Mouse (Mus musculus) CD4-positive, CD25-positive, alpha-beta regulatory T cell (primary cell): ENCODE results near the gene Lbhd1. TPM values are rescaled to one million over a fixed set of nuclear protein-coding genes. Genes with fewer than 3 reads are reported as not detected.

Source experiments
- polyA plus RNA-seq: library from polyadenylated mRNA; unstranded; fragments of 100-300 nt; shearing (Covaris generic); gene quantifications from one replicate; pipeline ENCODE4 v1.2.1, GENCODE M21; 2017

Gene Lbhd1
- polyA plus RNA-seq, 1 experiment from 2014 or later: 85.0 TPM

Other genes with a start within 250 kb of the Lbhd1 start
- not detected for gene Chrm1, start 219.9 kb upstream of the Lbhd1 start, polyA plus RNA-seq
- gene Slc3a2, start 160.4 kb upstream of the Lbhd1 start, polyA plus RNA-seq: 136 TPM
- 83.3 TPM for gene Wdr74, start 147.9 kb upstream of the Lbhd1 start, polyA plus RNA-seq
- 1.5 TPM for gene 1700092M07Rik, start 143.0 kb upstream of the Lbhd1 start, polyA plus RNA-seq
- 164 TPM for gene Stx5a, start 142.3 kb upstream of the Lbhd1 start, polyA plus RNA-seq
- 263 TPM for gene Nxf1, start 126.7 kb upstream of the Lbhd1 start, polyA plus RNA-seq
- gene Tmem223, start 112.7 kb upstream of the Lbhd1 start, polyA plus RNA-seq: 104 TPM
- 161 TPM for gene Tmem179b, start 109.3 kb upstream of the Lbhd1 start, polyA plus RNA-seq
- 18.0 TPM for gene Taf6l, start 97.3 kb upstream of the Lbhd1 start, polyA plus RNA-seq
- gene Polr2g, start 85.2 kb upstream of the Lbhd1 start, polyA plus RNA-seq: 150 TPM
- 1.6 TPM for gene Zbtb3, start 81.2 kb upstream of the Lbhd1 start, polyA plus RNA-seq
- 39.7 TPM for gene Ttc9c, start 64.4 kb upstream of the Lbhd1 start, polyA plus RNA-seq
- 13.3 TPM for gene Hnrnpul2, start 63.7 kb upstream of the Lbhd1 start, polyA plus RNA-seq
- gene AC129217.1, start 54.0 kb upstream of the Lbhd1 start, polyA plus RNA-seq: 1.7 TPM
- 86.8 TPM for gene Bscl2, start 46.3 kb upstream of the Lbhd1 start, polyA plus RNA-seq
- gene Gng3, start 44.5 kb upstream of the Lbhd1 start, polyA plus RNA-seq: 0.13 TPM
- gene Lrrn4cl, start 33.0 kb upstream of the Lbhd1 start, polyA plus RNA-seq: 0.12 TPM
- gene Ubxn1, start 12.2 kb upstream of the Lbhd1 start, polyA plus RNA-seq: 169 TPM
- 77.7 TPM for gene Uqcc3, start 2.8 kb upstream of the Lbhd1 start, polyA plus RNA-seq
- not detected for gene Gm49403, start 198 bp downstream of the Lbhd1 start, polyA plus RNA-seq
- gene 1810009A15Rik, start 5.1 kb downstream of the Lbhd1 start, polyA plus RNA-seq: 54.2 TPM
- gene Gm49416, start 5.2 kb downstream of the Lbhd1 start, polyA plus RNA-seq: not detected
- gene Ints5, start 9.3 kb downstream of the Lbhd1 start, polyA plus RNA-seq: 36.7 TPM
- 119 TPM for gene Ganab, start 14.3 kb downstream of the Lbhd1 start, polyA plus RNA-seq
- gene B3gat3, start 36.6 kb downstream of the Lbhd1 start, polyA plus RNA-seq: 57.2 TPM
- gene Rom1, start 45.6 kb downstream of the Lbhd1 start, polyA plus RNA-seq: 7.8 TPM
- gene Eml3, start 45.8 kb downstream of the Lbhd1 start, polyA plus RNA-seq: 86.7 TPM
- 250 TPM for gene Mta2, start 58.1 kb downstream of the Lbhd1 start, polyA plus RNA-seq
- 38.1 TPM for gene Tut1, start 70.1 kb downstream of the Lbhd1 start, polyA plus RNA-seq
- 294 TPM for gene Eef1g, start 83.3 kb downstream of the Lbhd1 start, polyA plus RNA-seq
- 46.1 TPM for gene Ahnak, start 105.6 kb downstream of the Lbhd1 start, polyA plus RNA-seq
- gene Scgb1a1, start 204.2 kb downstream of the Lbhd1 start, polyA plus RNA-seq: not detected